Mouse (Mus musculus) left cerebral cortex, postnatal 10 days (tissue): ENCODE measurements around the gene Grb2. TPM values are rescaled to one million over a fixed set of nuclear protein-coding genes. Genes with fewer than 3 reads are reported as not detected.
A peak's percentile ranks its signal among the peaks of the same experiment; 100 is the strongest.

Experiments
- DNase-seq, 2 experiments: peaks; one replicate each; pipeline ENCODE4 v3.0.0; 2021 to 2022; ENCODE audit warnings: low spot score in 2 of 2, mixed read lengths in 1 of 2; ENCODE audit errors: extremely low spot score in 1 of 2
- intact Hi-C: fragments of 180-260 bp; cut with DNase I; formaldehyde crosslinking; loops from one replicate; pipeline ENCODE4 v1.15.1; 2025
- total RNA-seq, 2 experiments: library from RNA; stranded (reverse); gene quantifications; 2 replicates each; pipeline ENCODE4 v1.2.3; 2021

Grb2 gene
- total RNA-seq, 2 experiments from 2014 or later, result 183 to 193 TPM

DNA sequence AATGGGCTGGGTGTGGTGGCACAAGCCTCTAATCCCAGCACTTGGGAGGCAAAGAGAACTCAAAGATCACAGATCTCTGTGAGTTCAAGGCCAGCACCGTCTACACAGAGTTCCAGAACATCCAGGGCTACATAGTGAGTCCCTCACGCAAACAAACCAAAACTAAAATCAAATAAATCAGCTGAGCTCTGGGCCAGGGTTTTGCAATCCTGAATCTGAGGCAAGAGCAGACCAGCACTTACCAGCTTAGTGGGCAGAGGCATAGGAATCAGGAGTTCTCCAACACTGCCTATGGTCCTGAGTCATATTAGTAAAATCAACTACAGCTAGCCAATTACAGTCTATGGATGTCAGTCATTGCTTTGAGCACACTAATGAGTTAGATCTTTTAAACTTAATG is 16.4 kb downstream of the Grb2 start:
- intact Hi-C loops, result no loop called here

DNA sequence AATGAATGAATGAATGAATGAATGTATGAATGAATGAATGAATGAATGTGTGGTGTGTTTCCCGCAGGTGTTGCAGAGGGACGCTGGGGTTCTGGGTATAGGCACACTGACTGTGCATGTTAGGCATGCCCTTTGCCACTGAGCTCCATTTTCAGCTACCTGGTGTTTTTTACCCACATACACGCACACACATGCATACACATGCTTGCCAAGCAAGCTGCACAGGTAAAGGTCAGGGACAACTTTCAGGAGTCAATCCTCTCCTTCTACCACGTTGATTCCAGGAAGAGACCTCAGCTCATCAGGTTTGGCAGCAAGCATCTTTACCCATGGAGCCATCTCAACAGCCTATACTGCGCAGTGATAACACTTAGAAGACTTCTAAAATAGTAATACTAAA is 16.9 kb downstream of the Grb2 start:
- no peak for DNase-seq
- intact Hi-C loops, result no loop called here

More for the DNA sequence above, 16.4 kb downstream of the Grb2 start:
- DNase-seq, result no peak

DNA sequence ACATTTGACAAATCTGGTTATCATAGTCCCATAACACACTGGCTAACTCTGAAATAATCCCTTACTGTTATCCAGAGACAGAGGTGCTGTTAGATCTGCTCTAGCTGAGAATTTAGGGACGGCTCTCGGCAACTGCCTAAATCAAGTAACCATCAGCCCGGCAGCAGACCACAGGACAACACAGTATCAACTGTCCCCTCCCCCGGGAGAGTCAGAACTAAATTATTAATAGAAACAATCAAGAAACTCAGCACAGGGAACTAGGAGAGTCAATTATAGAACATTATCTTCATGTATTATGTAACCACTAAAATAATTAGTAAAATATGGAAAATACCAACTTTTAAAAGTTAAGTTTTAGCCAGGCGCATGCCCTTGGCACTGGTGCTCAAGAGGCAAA is 17.4 kb downstream of the Grb2 start:
- no peak for DNase-seq
- intact Hi-C loops, result no loop called here

DNA sequence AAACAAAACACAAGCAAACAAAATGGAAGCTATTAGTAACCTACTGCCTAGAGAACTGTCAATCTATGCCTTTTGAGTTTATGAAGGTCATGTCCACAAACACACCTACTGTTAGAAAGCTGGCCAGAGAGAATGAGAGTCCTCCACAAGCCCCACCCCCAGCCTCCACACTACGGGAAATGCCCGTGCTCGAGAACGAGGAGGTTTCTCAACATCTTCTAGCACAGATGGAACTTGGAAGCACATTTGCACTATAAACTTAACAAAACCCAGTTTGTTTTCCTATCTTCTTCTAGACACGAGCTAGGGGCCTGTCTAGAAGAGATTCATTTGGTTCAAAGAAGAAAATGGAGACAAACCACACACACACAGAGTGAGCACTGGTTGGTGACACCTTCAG is 18.0 kb downstream of the Grb2 start:
- intact Hi-C loops, result no loop called here
- DNase-seq, result no peak

DNA sequence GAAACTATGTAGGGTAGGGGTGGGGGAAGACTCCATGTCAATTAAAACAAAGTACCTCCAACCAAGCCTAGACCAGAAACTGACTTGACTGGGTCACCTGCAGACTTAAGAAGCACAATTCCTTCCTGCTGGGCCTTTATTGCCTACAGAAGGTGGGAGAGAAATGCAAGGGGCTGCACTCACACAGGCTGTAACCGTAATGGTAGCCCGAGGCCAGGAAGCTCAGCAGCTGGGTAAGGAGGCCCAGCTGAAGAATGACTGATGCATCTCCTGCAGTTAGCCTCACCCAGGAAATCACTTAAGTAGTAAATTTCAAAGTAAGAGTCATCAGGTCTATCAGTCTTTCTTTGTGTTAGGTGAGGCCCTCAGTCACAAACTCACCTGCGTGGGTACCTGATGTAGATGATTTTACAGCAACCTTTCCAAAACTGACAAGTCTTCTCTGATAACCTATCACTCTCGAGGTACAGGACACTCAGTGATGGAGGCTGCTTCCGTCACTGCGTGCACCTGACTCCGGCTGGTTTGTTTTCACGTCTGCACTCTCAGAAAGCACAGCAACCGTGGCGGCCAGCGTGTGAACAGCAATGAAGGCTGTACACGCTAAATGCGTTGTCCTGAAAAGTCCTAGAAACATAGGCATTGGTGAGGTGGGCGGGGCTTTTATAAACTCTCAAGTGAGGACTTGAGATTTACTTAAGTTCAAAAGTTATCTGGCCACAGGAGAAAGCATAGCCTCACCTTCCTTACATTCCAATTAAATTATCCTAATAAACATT is 19.1 kb downstream of the Grb2 start:
- no peak for DNase-seq
- intact Hi-C loops, result no loop called here

DNA sequence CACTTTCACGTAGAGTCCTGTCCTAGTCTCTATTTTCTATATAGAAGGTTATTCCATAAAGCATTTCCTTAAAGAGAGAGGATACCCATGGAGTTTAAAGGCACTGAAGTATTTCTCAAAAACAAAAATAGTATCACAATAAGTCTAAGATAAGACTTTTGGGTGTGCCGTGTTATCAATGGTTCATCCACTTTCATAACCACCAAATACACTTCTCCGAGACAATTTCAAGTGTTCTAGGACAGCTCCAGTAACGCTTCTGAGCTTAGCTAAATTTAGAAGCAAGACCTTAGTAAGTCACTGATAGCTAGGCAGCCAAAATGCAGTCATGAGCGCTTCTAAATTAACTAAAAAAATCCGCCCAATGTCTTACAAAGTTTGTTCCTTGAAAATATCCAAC is 22.0 kb downstream of the Grb2 start:
- no peak for DNase-seq
- intact Hi-C loops, result no loop called here

DNA sequence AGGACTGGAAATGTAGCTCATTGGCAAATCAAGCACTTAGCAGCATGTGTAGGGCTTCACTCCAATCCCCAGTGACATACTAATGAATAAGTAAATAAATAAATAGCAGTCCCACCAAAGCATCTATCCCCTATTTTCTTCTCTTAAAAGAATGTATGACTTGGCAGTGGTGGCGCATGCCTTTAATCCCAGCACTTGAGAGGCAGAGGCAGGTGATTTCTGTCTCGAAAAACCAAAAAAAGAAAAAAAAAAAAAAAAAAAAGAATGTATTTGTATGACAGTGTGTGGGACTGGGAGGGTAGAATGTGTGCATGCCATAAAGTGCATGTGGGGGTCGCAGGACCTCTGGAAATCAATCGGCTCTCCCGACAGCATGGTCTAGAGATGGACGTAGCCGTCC is 22.4 kb downstream of the Grb2 start:
- no peak for DNase-seq
- intact Hi-C loops, result no loop called here

DNA sequence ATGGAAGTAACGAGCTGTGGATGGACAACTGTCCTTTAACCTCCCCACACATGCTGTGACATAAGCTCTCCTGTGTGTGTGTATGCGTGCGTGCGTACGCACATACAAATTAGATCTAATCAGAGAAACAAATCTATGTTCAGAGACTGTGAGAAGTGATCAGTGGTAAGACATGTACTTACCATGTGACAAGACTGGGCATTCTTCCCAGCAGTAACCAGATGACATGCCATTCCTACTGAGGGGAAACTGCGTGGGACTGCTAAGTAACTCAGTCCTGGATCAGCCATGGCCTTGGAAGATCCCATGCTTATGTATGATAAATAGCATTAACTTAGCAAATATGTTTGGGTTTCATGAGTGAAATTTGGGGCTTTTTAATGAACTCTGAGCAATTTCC is 23.5 kb downstream of the Grb2 start:
- no peak for DNase-seq
- intact Hi-C loops, result no loop called here

DNA sequence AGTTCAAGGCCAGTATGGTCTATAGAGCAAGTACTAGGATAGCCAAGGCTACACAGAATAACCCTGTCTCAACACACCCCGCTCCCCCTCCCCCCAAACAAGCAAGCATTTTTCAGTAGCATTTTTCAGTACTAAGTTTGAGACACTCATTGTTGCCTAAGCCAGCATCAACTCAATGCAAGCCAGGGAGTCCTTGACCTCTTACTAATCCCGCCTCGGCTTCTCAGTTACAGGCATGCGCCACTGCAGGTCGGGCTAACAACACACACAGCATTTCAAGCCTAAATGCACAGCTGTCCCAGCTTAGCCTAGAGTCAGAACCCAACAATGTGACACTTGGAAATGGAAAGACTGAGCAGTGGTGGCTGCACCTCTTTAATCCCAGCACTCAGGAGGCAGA is 25.1 kb downstream of the Grb2 start:
- DNase-seq, result no peak
- intact Hi-C loops, result no loop called here

DNA sequence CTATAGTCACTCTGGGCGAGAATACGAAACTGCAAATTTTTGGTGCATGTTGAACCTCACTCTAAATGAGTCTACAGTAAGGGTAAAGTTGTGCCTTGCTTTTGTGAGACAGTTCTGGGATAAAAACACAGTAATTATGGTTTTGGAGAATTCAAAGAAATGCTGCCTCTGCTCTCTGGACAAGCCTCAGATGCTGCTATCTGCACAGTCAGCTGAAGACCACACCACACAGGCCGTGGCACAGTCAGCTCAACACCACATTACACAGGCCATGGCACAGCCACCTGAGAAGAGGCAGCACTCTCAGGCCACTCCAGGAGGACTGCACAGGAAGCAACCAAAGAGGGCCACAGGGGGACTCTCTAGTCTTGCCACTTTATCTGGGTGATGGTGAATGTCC is 26.0 kb downstream of the Grb2 start:
- DNase-seq, result no peak
- intact Hi-C loops, result no loop called here

DNA sequence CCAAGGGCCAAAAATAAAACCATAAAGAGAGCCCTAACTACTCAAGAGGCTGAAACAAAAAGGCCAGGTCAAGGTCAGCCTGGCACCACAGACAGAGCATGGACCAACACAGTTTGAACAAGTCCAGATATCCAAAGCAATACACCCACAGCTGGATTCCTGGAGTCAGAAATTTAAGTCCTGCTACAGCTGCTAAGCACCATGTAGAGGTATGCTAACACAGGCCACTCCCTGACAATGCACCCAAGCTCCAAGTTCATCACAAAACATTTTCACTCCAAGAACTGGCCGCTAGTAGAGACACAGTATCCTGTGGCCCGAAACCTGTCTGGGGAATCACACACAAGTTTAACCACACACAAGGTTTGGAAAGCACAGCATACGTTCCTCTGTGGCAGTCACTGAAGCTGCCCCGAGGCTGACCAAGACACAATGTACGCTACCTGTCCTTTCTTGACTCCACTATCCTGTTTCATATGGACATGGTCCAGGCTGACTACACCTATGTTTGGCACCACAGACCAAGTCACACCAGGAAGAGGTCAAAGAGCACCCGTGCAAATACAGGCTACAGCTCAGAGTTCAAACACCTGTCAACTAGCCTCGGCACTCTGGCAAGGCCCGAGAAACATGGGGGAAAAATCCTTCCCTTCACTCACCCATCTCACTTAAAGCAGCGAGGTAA is 28.7 kb downstream of the Grb2 start:
- DNase-seq, result no peak
- intact Hi-C loops, result no loop called here

DNA sequence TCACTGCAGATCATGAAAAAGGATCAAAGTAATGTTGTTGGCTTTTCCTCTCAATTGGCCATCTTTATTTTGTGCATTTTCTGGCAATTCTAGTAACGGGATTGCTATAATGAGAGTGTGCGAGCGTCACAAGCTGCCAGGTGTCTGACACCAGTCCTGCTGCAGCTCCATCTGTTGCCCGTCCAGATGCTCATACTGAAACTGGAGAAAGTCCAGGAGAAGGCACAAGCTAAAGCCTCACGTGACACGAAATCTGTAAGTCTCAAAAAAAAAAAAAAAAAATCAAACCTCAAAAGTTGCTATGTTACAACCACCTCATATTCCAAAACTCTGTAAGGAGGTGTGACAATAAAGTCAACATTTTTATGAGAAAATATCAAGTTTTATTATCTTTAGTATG is 29.5 kb downstream of the Grb2 start:
- DNase-seq, result peak in 1 of 2 experiments; percentile 60
- intact Hi-C loops, result no loop called here

DNA sequence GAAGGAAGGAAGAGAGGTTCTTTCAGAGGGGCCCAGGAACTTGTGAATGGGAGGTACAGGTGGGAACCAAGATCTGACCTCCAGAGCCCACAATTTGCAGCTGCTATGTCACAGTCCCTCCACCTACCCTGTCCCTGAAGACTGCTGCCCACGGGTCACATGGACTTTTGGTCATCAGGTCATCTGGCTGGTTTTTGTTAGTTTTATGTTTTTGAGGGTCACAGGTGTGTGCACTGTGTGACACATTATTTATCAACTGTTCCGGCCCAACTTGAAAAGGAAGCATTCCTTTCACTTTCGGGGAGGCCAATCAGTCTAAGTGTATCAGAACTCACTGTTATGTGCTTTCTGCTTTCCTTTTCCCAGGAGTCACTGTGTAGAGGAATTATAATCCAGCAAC is 30.9 kb downstream of the Grb2 start:
- intact Hi-C loops, result no loop called here
- no peak for DNase-seq

DNA sequence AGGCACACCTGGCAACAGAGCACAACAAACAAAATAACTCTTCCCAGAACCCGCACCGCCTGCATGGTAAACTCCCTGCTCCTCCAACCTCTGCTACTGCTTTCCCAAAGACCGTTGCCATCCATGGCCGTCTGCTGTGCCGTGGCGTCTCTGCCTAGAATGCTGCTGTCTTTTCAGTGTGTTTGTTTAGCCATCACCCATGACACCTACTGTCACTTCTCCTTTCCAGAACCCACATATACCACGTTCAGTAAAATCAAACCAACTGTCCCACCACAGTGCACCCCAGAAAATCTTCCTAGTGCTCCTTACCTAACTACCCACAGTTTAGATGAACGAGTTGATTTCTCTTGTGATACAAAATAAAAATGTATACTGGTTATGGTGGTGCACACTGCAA is 31.7 kb downstream of the Grb2 start:
- intact Hi-C loops, result no loop called here

DNA sequence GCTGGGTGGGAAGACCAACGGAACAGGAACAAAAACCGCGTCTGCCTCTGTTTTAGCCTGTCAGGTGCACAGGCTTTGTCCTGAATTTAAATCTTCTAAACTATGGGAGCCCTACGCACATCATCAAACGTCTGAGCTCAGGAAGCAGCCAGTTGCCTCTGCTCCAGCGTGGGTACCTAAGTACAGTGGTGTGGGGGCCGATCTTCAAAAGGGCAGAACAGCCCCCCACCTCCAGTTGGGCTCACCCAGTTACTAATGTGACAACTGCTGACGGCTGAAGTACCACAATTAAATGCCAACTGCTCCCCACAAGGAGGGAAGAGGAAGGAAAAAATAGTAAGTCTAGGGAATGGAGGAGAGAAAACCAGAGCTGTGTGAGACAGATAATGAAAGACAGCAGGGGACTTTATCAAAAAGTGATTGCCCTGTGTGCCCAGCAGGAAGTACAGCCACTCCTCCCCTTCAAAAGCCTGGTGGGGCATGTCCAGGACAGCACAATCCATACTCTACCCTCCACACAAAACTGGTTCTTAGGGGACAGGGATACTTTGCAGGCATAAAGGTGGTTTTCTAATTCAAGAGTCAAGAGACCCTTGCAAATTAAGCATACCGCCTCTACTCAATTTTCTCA is 34.0 kb downstream of the Grb2 start:
- DNase-seq, result no peak
- intact Hi-C loops, result no loop called here

More for the DNA sequence above, 31.7 kb downstream of the Grb2 start:
- DNase-seq, result no peak

DNA sequence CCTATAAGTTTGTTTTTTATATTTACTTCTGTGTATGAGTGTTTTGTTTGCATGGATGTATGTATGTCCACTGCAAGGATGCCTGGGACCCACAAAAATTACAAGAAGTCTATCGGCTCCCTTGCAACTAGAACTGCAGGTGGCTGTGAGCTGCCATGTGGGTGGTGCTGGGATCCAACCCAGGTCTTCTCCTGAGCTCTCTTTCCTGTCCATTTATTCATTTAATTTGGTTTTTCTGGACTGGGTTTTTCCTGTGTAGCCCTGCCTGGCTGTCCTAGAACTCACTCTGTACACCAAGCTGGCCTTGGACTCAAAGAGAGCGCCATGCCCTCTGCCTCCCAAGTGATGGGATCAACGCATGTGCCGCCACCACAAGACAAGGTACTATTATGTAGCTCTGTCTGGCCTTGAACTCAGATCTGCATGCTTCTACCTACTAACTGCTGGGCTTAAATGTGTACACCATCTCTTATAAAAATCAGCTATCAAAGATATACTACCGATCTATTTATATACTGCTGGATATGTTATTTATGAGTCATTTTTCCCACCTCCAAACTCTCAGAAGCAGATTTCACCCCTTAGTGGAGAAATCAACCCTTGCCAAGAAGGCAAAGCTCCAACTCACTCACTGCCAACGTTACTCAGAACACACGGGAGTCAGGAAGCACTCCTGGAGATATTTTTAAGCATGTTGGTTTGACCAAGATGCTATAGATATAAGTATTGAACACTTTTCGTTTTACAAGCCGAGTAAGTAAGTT is 34.7 kb downstream of the Grb2 start:
- intact Hi-C loops, result no loop called here
- peak in 1 of 2 experiments; percentile 53 for DNase-seq

DNA sequence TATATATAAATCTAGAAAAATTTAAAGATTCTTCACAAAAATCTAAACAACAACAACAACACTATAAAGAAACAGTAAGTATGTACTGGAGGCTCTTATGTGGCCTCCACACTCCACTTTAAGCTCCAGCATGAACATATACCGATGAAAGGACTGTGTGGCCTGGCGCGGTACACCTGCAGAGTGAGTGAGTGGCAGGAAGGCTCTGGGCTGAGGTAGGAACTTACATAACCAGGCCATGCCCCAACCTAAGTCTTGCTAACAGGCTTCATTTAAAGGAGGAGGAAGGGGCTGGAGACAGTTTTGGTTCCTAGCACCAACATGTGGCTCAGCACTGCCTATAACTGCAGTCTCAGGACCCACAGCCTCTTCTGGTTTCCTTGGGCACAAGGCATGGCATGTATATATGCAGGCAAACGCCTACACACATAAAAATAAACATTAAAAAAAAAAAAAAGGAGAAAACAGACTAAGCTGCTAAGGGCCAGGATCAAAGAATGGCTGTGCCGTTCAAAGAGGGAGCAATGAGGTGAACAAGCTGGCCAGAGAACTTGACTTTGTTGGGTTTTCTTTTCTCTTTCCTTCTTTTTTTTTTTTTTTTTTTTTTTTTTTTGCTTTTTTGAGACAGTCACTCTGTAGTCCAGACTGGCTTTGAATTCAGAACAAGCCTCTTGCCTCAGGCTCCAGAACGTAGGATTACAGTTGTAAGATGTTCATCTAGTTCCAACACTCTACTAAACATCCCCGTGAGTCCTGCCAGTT is 36.0 kb downstream of the Grb2 start:
- intact Hi-C loops, result no loop called here
- no peak for DNase-seq

DNA sequence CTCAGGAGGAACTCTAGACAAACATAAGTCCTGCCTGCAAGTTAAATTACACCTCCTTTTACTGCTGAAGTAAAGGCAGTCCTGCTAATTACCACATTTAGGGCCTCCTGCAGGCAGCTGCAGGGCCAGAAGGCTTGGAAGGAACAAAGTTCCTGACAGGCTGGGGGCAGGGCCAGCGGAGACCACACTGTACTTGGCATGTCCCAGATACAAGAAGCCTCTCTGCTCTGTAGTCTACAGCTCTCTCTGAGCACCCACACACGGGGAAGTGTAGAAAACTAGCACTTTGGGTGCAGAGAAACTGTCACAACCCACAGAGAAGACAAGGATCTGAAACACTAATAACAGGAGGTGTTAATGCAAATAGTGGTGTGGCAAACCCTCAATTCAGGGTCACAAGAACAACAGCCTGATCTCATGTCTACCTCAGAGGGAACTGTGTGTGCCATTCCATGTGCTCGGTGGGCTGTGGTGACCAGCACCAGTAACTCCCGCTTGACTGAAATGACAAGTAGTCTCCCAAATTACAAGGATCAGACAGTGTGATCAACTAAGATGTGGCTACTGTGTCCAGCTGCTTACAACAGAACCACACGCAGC is 37.8 kb downstream of the Grb2 start:
- intact Hi-C loops, result no loop called here
- DNase-seq, result no peak
